Mouse (Mus musculus): ENCODE data around the gene Ghdc. TPM values are rescaled to one million over a fixed set of nuclear protein-coding genes. Genes with fewer than 3 reads are reported as not detected.

Gene Ghdc
- total RNA-seq, 2 experiments from 2014 or later = 7.8 to 9.9 TPM

GRCm38 (mm10) chr11:100741348-100741747 lies 29.4 kb downstream of the Ghdc start:
- peak; percentile 50 for DNase-seq

- no peak for DNase-seq
Observed at GRCm38 (mm10) chr11:100738749-100739148, 32.0 kb downstream of the Ghdc start.

- DNase-seq = peak; percentile 98
Observed at GRCm38 (mm10) chr11:100738066-100738604, 32.6 kb downstream of the Ghdc start, which contains the start of gene Rab5c. TSS of gene Rab5c (minus strand) at chr11:100738215.

GRCm38 (mm10) chr11:100737105-100737733 lies 33.5 kb downstream of the Ghdc start:
- DNase-seq = no peak

GRCm38 (mm10) chr11:100736746-100737080 lies 34.0 kb downstream of the Ghdc start:
- DNase-seq = no peak

GRCm38 (mm10) chr11:100735954-100736745 lies 34.6 kb downstream of the Ghdc start:
- DNase-seq = no peak

- DNase-seq = no peak
Observed at GRCm38 (mm10) chr11:100735134-100735865, 35.5 kb downstream of the Ghdc start.

- no peak for DNase-seq
Observed at GRCm38 (mm10) chr11:100730477-100731205, 40.1 kb downstream of the Ghdc start.

GRCm38 (mm10) chr11:100729976-100730375 lies 40.8 kb downstream of the Ghdc start:
- DNase-seq = no peak

- no peak for DNase-seq
Observed at GRCm38 (mm10) chr11:100728601-100729000, 42.2 kb downstream of the Ghdc start.

GRCm38 (mm10) chr11:100727201-100727600 lies 43.6 kb downstream of the Ghdc start:
- DNase-seq = no peak

GRCm38 (mm10) chr11:100724919-100725512 lies 45.7 kb downstream of the Ghdc start:
- DNase-seq = no peak

- no peak for DNase-seq
Observed at GRCm38 (mm10) chr11:100722493-100723028, 48.2 kb downstream of the Ghdc start.

- DNase-seq = no peak
Observed at GRCm38 (mm10) chr11:100721776-100722492, 48.8 kb downstream of the Ghdc start.

GRCm38 (mm10) chr11:100721254-100721653 lies 49.5 kb downstream of the Ghdc start:
- no peak for DNase-seq

GRCm38 (mm10) chr11:100720345-100720744 lies 50.4 kb downstream of the Ghdc start:
- DNase-seq = no peak

- DNase-seq = no peak
Observed at GRCm38 (mm10) chr11:100719893-100720292, 50.9 kb downstream of the Ghdc start.

GRCm38 (mm10) chr11:100719312-100719711 lies 51.4 kb downstream of the Ghdc start:
- DNase-seq = no peak

GRCm38 (mm10) chr11:100718866-100719265 lies 51.9 kb downstream of the Ghdc start:
- DNase-seq = no peak

GRCm38 (mm10) chr11:100718462-100718861 lies 52.3 kb downstream of the Ghdc start:
- DNase-seq = no peak

- no peak for DNase-seq
Observed at GRCm38 (mm10) chr11:100716649-100717048, 54.1 kb downstream of the Ghdc start.

All from heart, postnatal 4 days (tissue).